Mouse (Mus musculus): ENCODE measurements around the gene Itln1.
A peak's percentile ranks its signal among the peaks of the same experiment; 100 is the strongest.

- TF ChIP-seq POLR2A (IDR thresholded peaks at IDR 0.05; ENCODE audit: low read depth, low read length) (no peak), CTCF (conservative IDR thresholded peaks at IDR 0.05; ENCODE audit: insufficient read depth, insufficient read length, low read depth, low read length) (peak; percentile 41; the same call in 1 of the 2 replicates)
Measured at GRCm38 (mm10) chr1:171532830-171533229, 2.3 kb downstream of the Itln1 start.
